Mouse (Mus musculus) MEL (cell line): Measurements from ENCODE around the gene Gm20721.

Source experiments
- BHLHE40 ChIP-seq: IDR thresholded peaks from 2 replicates; pipeline ENCODE4 v1.6.1; 2012; ENCODE audit warnings: low read depth, mild to moderate bottlenecking, inconsistent platforms, low read length, improper control_type of control experiment, borderline replicate concordance
- CTCF ChIP-seq, 3 experiments: IDR thresholded peaks in 2 of 3; conservative IDR thresholded peaks in 1 of 3; 2 replicates each; pipeline ENCODE4 v1.5.1; 2011 to 2012; ENCODE audit warnings: low read length in 3 of 3, low read depth in 2 of 3, mild to moderate bottlenecking in 2 of 3, improper control_type of control experiment in 1 of 3, inconsistent platforms in 1 of 3, mixed read lengths in 1 of 3, moderate library complexity in 1 of 3; ENCODE audit not compliant: control insufficient read depth in 1 of 3, insufficient read depth in 1 of 3, poor library complexity in 1 of 3, severe bottlenecking in 1 of 3
- EP300 ChIP-seq, 2 experiments: IDR thresholded peaks; 2 replicates each; pipeline ENCODE4 v1.6.1; 2011; ENCODE audit warnings: improper control_type of control experiment in 2 of 2, low read length in 2 of 2, low read depth in 1 of 2, mild to moderate bottlenecking in 1 of 2
- ETS1 ChIP-seq: IDR thresholded peaks from 2 replicates; pipeline ENCODE4 v1.6.1; 2012; ENCODE audit warnings: low read depth, mild to moderate bottlenecking, inconsistent platforms, low read length, improper control_type of control experiment, moderate library complexity
- JUND ChIP-seq: IDR thresholded peaks from 2 replicates; pipeline ENCODE4 v1.6.1; 2011; ENCODE audit warnings: low read depth, mild to moderate bottlenecking, improper control_type of control experiment, low read length
- MAFK ChIP-seq: IDR thresholded peaks from 2 replicates; pipeline ENCODE4 v1.6.1; 2011; ENCODE audit warnings: low read depth, mild to moderate bottlenecking, low read length, improper control_type of control experiment, borderline replicate concordance
- MAZ ChIP-seq: IDR thresholded peaks from 2 replicates; pipeline ENCODE4 v1.6.1; 2012; ENCODE audit warnings: low read depth, mild to moderate bottlenecking, inconsistent platforms, low read length, improper control_type of control experiment
- MEF2A ChIP-seq: IDR thresholded peaks from 2 replicates; pipeline ENCODE4 v1.6.1; 2014; ENCODE audit warnings: low read depth, mild to moderate bottlenecking, inconsistent platforms, low read length, improper control_type of control experiment; ENCODE audit not compliant: poor library complexity, insufficient replicate concordance, severe bottlenecking; ENCODE audit errors: extremely low read depth
- POLR2A ChIP-seq, 2 experiments: IDR thresholded peaks; 2 replicates each; pipeline ENCODE4 v1.6.1; 2011 to 2012; ENCODE audit warnings: low read length in 2 of 2, mild to moderate bottlenecking in 2 of 2, control low read depth in 1 of 2, improper control_type of control experiment in 1 of 2, low read depth in 1 of 2, moderate library complexity in 1 of 2; ENCODE audit not compliant: control insufficient read depth in 1 of 2, insufficient read depth in 1 of 2, poor library complexity in 1 of 2
- POLR2AphosphoS5 ChIP-seq: IDR thresholded peaks from 2 replicates; pipeline ENCODE4 v1.6.1; 2012; ENCODE audit warnings: low read depth, borderline replicate concordance, mild to moderate bottlenecking, inconsistent platforms, low read length, moderate library complexity, mixed read lengths
- USF1 ChIP-seq: IDR thresholded peaks from 2 replicates; pipeline ENCODE4 v1.6.1; 2014; ENCODE audit warnings: low read depth, mild to moderate bottlenecking, inconsistent platforms, low read length, improper control_type of control experiment, moderate library complexity

- no peak for TF ChIP-seq CTCF (IDR thresholded peaks at IDR 0.05 in 2 of 3, conservative IDR thresholded peaks at IDR 0.05 in 1 of 3; ENCODE audit: control insufficient read depth in 1 of 3, insufficient read depth in 1 of 3, low read depth in 2 of 3, low read length in 3 of 3, poor library complexity in 1 of 3, severe bottlenecking in 1 of 3)
- no peak for TF ChIP-seq ETS1
- no peak for TF ChIP-seq BHLHE40
- no peak for TF ChIP-seq POLR2A (IDR thresholded peaks at IDR 0.05; ENCODE audit: control insufficient read depth in 1 of 2, insufficient read depth in 1 of 2, low read depth in 1 of 2, low read length in 2 of 2, poor library complexity in 1 of 2)
- TF ChIP-seq MAZ = no peak
- TF ChIP-seq MAFK = no peak
- TF ChIP-seq JUND = no peak
- TF ChIP-seq EP300 (IDR thresholded peaks at IDR 0.05; ENCODE audit: low read depth in 1 of 2, low read length in 2 of 2) = no peak
- TF ChIP-seq MEF2A = no peak
- no peak for TF ChIP-seq POLR2AphosphoS5
- no peak for TF ChIP-seq USF1
Observed at GRCm38 (mm10) chr2:174298471-174298870, 48.0 kb downstream of the Gm20721 start.
